Mouse (Mus musculus) lung, postnatal 0 days (tissue): ENCODE measurements around the gene Parp16.

ENCODE experiments used
- CTCF ChIP-seq: IDR thresholded peaks from 2 replicates; pipeline ENCODE4 v1.5.1; 2016; ENCODE audit warnings: antibody characterized with exemption, mild to moderate bottlenecking
- EP300 ChIP-seq: IDR thresholded peaks from 2 replicates; pipeline ENCODE4 v1.6.1; 2016; ENCODE audit warnings: antibody characterized with exemption, mild to moderate bottlenecking, control low read depth

DNA sequence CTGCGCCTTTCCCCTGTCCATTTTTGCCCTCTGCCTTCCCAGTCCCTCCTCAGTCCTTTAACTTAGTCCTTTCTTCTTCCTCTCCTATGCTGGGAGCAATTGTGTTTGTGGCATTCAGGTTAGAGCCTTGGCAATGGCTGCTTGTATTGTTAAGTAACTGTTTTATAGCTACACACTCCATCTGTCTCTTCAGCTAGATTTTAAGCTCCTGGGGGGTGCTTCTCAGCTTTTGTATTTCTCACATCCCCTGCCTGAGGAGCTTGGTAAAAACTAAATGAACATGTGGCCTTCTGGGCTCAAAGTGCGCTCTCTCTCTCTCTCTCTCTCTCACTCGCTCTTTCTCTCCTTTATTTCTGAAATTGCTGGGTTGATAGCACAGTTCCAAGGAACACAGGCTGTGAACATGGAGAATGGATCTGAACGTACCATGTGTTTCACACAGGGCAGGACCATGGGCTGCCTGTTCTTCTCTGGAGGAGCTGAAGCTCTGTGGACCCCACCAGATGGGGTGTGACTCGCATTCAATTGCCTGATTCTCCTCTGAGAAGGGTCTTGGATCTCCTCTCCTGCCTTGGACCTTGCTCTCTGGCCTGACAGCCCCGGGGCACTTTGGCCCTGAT is 42.3 kb upstream of the Parp16 start:
- TF ChIP-seq CTCF, result no peak
- no peak for TF ChIP-seq EP300
